22 mouse cellular contexts compared by ENCODE assay signal in the genomic region with DNA sequence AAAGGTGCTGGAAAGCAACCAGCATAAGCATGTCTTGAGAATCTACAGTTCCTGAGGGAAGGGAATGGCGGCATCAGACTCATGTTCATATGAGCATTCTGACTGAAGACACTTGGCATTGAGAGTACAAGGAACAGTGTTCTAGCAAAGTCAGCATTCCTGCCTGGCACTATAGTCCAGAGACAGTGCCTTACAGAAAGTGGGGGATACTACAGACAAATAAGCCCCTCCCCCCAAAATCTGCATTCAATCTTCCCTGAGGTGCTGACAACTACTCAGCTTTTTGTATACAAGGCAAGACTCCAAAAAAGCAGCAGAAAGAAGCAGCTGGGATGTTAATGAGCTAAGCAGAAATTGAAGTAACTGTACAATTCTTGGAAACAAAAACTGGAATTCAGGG. TPM values are rescaled to one million over a fixed set of nuclear protein-coding genes. Genes with fewer than 3 reads are reported as not detected.
A peak's percentile ranks its signal among the peaks of the same experiment; 100 is the strongest.
DNase-seq lines count a peak whose midpoint lies in the region; ATAC-seq and TF ChIP-seq lines count a peak whose summit lies in the region.
"Had no signal": no experiment of that assay in that cellular context is flagged by ENCODE, and none has a peak within 500 bp of the region (broad histone marks: within the 10 kb centered on the region; RNA-seq: fewer than 3 reads in every experiment).

No protein-coding gene starts in this region.

- DNase-seq in embryo, embryonic 11 days = peak; percentile 0
- no peak for DNase-seq in embryo, embryonic 10.5 days (ENCODE audit: low spot score)
- DNase-seq in hindbrain, postnatal 0 days (ENCODE audit: low spot score) = peak; percentile 1
- no peak for DNase-seq in lung, adult 18-20 months
- DNase-seq in brain, embryonic 18.5 days (ENCODE audit: low read depth, low spot score) = peak; percentile 10
- DNase-seq in gastrocnemius, postnatal 36 days = no peak
- DNase-seq: adrenal gland, postnatal 25 days; cerebellum, adult 2 months; kidney, adult 2 months; kidney, postnatal 25 days; liver; retina, postnatal 1 day; thymus, adult 18-20 months; thymus, postnatal 4 days had no signal

- 80% methylated on average over 1 of the region's 1 CpGs for WGBS in hindbrain, postnatal 0 days
- WGBS in hindbrain, embryonic 12.5 days = 97% methylated on average over 1 of the region's 1 CpGs
- 69% methylated on average over 1 of the region's 1 CpGs for WGBS in lung, embryonic 15.5 days

- no peaks in the 10 kb centered on the region for H3K27me3 ChIP-seq in hindbrain, postnatal 0 days (ENCODE audit: insufficient read depth, low read length)
- no peaks in the 10 kb centered on the region for H3K27me3 ChIP-seq in hindbrain, embryonic 12.5 days
- no peaks in the 10 kb centered on the region for H3K27me3 ChIP-seq in lung, embryonic 15.5 days
- H3K27me3 ChIP-seq: embryonic facial prominence, embryonic 12.5 days; heart, embryonic 12.5 days; hindbrain, embryonic 15.5 days; Patski; stomach, embryonic 15.5 days had no signal

- H3K9ac ChIP-seq in hindbrain, postnatal 0 days (replicated peaks; ENCODE audit: low read length) = no peak overlapping the region
- no peak overlapping the region for H3K9ac ChIP-seq in hindbrain, embryonic 12.5 days
- no peak overlapping the region for H3K9ac ChIP-seq in lung, embryonic 15.5 days
- H3K9ac ChIP-seq: embryonic facial prominence, embryonic 12.5 days; heart, embryonic 12.5 days; hindbrain, embryonic 15.5 days; stomach, embryonic 15.5 days had no signal

- no peak for ATAC-seq in hindbrain, postnatal 0 days
- ATAC-seq in hindbrain, embryonic 12.5 days (ENCODE audit: low FRiP score) = no peak
- peak; percentile 39; the same call in 1 of the 2 replicates for ATAC-seq in lung, embryonic 15.5 days (ENCODE audit: borderline replicate concordance, extremely low read depth, low FRiP score, low TSS enrichment)
- ATAC-seq: activated CD4-positive, CD25-positive, alpha-beta regulatory T cell, adult 4 months; Patski had no signal

- intact Hi-C loops in gastrocnemius, postnatal 36 days (cut with DNase I) = no loop called here

- H3K4me2 ChIP-seq in hindbrain, postnatal 0 days (ENCODE audit: low read depth, low read length) = no peak overlapping the region
- H3K4me2 ChIP-seq in hindbrain, embryonic 12.5 days (replicated peaks) = no peak overlapping the region
- H3K4me2 ChIP-seq in lung, embryonic 15.5 days = no peak overlapping the region
- H3K4me2 ChIP-seq: embryonic facial prominence, embryonic 12.5 days; heart, embryonic 12.5 days; hindbrain, embryonic 15.5 days; stomach, embryonic 15.5 days had no signal

- no peak overlapping the region for H3K27ac ChIP-seq in hindbrain, postnatal 0 days
- no peak overlapping the region for H3K27ac ChIP-seq in hindbrain, embryonic 12.5 days
- no peak overlapping the region for H3K27ac ChIP-seq in lung, embryonic 15.5 days
- H3K27ac ChIP-seq: embryonic facial prominence, embryonic 12.5 days; hindbrain, embryonic 15.5 days; stomach, embryonic 15.5 days had no signal

- H3K4me3 ChIP-seq in hindbrain, postnatal 0 days (ENCODE audit: low read length) = no peak overlapping the region
- H3K4me3 ChIP-seq in hindbrain, embryonic 12.5 days = no peak overlapping the region
- no peak overlapping the region for H3K4me3 ChIP-seq in lung, embryonic 15.5 days
- H3K4me3 ChIP-seq: embryonic facial prominence, embryonic 12.5 days; heart, embryonic 12.5 days; hindbrain, embryonic 15.5 days; stomach, embryonic 15.5 days had no signal

- H3K4me1 ChIP-seq in hindbrain, postnatal 0 days (ENCODE audit: insufficient read depth, low read length) = no peaks in the 10 kb centered on the region
- no peaks in the 10 kb centered on the region for H3K4me1 ChIP-seq in hindbrain, embryonic 12.5 days
- no peaks in the 10 kb centered on the region for H3K4me1 ChIP-seq in lung, embryonic 15.5 days
- H3K4me1 ChIP-seq: embryonic facial prominence, embryonic 12.5 days; heart, embryonic 12.5 days; hindbrain, embryonic 15.5 days; stomach, embryonic 15.5 days had no signal

- no peak for TF ChIP-seq CTCF in hindbrain, postnatal 0 days (IDR thresholded peaks at IDR 0.05; ENCODE audit: low read depth)

- no peaks in the 10 kb centered on the region for H3K36me3 ChIP-seq in hindbrain, postnatal 0 days (ENCODE audit: insufficient read depth, low read length)
- peaks cover 2% of the 10 kb centered on the region; the same call in 1 of the 2 replicates for H3K36me3 ChIP-seq in hindbrain, embryonic 12.5 days
- H3K36me3 ChIP-seq in lung, embryonic 15.5 days = no peaks in the 10 kb centered on the region
- H3K36me3 ChIP-seq: embryonic facial prominence, embryonic 12.5 days; heart, embryonic 12.5 days; stomach, embryonic 15.5 days had no signal

- no peaks in the 10 kb centered on the region for H3K9me3 ChIP-seq in hindbrain, postnatal 0 days (ENCODE audit: low read length)
- no peaks in the 10 kb centered on the region for H3K9me3 ChIP-seq in hindbrain, embryonic 12.5 days (replicated peaks)
- H3K9me3 ChIP-seq in lung, embryonic 15.5 days = no peaks in the 10 kb centered on the region
- H3K9me3 ChIP-seq: embryonic facial prominence, embryonic 12.5 days; heart, embryonic 12.5 days; hindbrain, embryonic 15.5 days; stomach, embryonic 15.5 days had no signal

RNA-seq across cellular contexts. Expression of gene Scaper, which starts 59.9 kb away (rescaled TPM):
- 25.9 and 31.8 TPM in 2 replicates for total RNA-seq in hindbrain, postnatal 0 days (2014; rRNA removed)
- 28.9 and 29.9 TPM in 2 replicates for polyA plus RNA-seq in hindbrain, postnatal 0 days (2015; fragmentation: Nextera tagmentation; extraction: Ambion mirVana)
- polyA plus RNA-seq in hindbrain, embryonic 12.5 days (2016; fragmentation: Nextera tagmentation; extraction: Ambion mirVana) = 23.8 and 28.5 TPM in 2 replicates
- 6.7 and 7.7 TPM in 2 replicates for polyA plus RNA-seq in lung, embryonic 15.5 days (2015; fragmentation: Nextera tagmentation; extraction: Ambion mirVana)
- 1 to 10 TPM; 6.9 to 7.5 TPM for total RNA-seq in gastrocnemius, postnatal 36 days (2021)

Comparison
In these comparisons a context has a peak if more than half of its experiments do, and no peak if none do; other contexts are left out.
1. DNase-seq: peak in embryo, embryonic 11 days (single experiment), hindbrain, postnatal 0 days (single experiment) and brain, embryonic 18.5 days (single experiment); none in embryo, embryonic 10.5 days (single experiment), lung, adult 18-20 months (0 of 2) and gastrocnemius, postnatal 36 days (0 of 2).